Mouse (Mus musculus) urinary bladder, postnatal 4 days (tissue): Measurements from ENCODE around the gene Rpl13a.
"Not testable (repeated sequence)": the region's sequence is repeated elsewhere in the genome, so short reads cannot be mapped to it uniquely, and the experiment has no call there.

Source experiments
- DNase-seq, 2 experiments: peaks; one replicate each; pipeline ENCODE4 v3.0.0; 2021 to 2022; ENCODE audit warnings: low spot score in 2 of 2

Gene Rpl13a

GRCm38 (mm10) chr7:45118336-45118735 lies 10.2 kb downstream of the Rpl13a start:
- no peak for DNase-seq

- no peak for DNase-seq
These were observed 11.0 kb downstream of the Rpl13a start for GRCm38 (mm10) chr7:45117566-45117965.

- DNase-seq, result no peak
These were observed 15.1 kb downstream of the Rpl13a start for GRCm38 (mm10) chr7:45113476-45113875.

GRCm38 (mm10) chr7:45112529-45112928 lies 16.0 kb downstream of the Rpl13a start:
- no peak for DNase-seq

GRCm38 (mm10) chr7:45111940-45112339 lies 16.6 kb downstream of the Rpl13a start:
- no peak for DNase-seq

- not testable (repeated sequence) for DNase-seq
These were observed 18.5 kb downstream of the Rpl13a start for GRCm38 (mm10) chr7:45110089-45110488.

- no peak for DNase-seq
These were observed 21.4 kb downstream of the Rpl13a start for GRCm38 (mm10) chr7:45107052-45107645.

GRCm38 (mm10) chr7:45106441-45106840 lies 22.1 kb downstream of the Rpl13a start:
- DNase-seq, result no peak

- no peak for DNase-seq
These were observed 23.1 kb downstream of the Rpl13a start for GRCm38 (mm10) chr7:45105491-45105890.

- no peak for DNase-seq
These were observed 23.6 kb downstream of the Rpl13a start for GRCm38 (mm10) chr7:45104941-45105340.

- peak; percentile 90 to 92 for DNase-seq
These were observed 24.8 kb downstream of the Rpl13a start, which contains the start of gene Fcgrt for GRCm38 (mm10) chr7:45103652-45104180. Gene Fcgrt, minus strand, starts transcription at chr7:45103851.

- DNase-seq, result no peak
These were observed 25.5 kb downstream of the Rpl13a start for GRCm38 (mm10) chr7:45102940-45103585.

- no peak for DNase-seq
These were observed 26.1 kb downstream of the Rpl13a start for GRCm38 (mm10) chr7:45102441-45102840.

- no peak for DNase-seq
These were observed 28.5 kb downstream of the Rpl13a start for GRCm38 (mm10) chr7:45100046-45100445.

- no peak for DNase-seq
These were observed 29.9 kb downstream of the Rpl13a start for GRCm38 (mm10) chr7:45098541-45099240.

GRCm38 (mm10) chr7:45097479-45097878 lies 31.1 kb downstream of the Rpl13a start:
- DNase-seq, result no peak

GRCm38 (mm10) chr7:45095965-45096364 lies 32.6 kb downstream of the Rpl13a start:
- DNase-seq, result not testable (repeated sequence)

GRCm38 (mm10) chr7:45095367-45095766 lies 33.2 kb downstream of the Rpl13a start:
- no peak for DNase-seq

- no peak for DNase-seq
These were observed 34.4 kb downstream of the Rpl13a start for GRCm38 (mm10) chr7:45094121-45094520.

GRCm38 (mm10) chr7:45093516-45093905 lies 35.0 kb downstream of the Rpl13a start:
- DNase-seq, result no peak

GRCm38 (mm10) chr7:45092828-45093515 lies 35.6 kb downstream of the Rpl13a start:
- no peak for DNase-seq

- DNase-seq, result peak; percentile 94 to 95
These were observed 36.5 kb downstream of the Rpl13a start, which contains the start of gene Rcn3 for GRCm38 (mm10) chr7:45092048-45092447. Gene Rcn3, minus strand, starts transcription at chr7:45092221.
